Mouse (Mus musculus): ENCODE results near the gene Ccsap. TPM values are rescaled to one million over a fixed set of nuclear protein-coding genes. Genes with fewer than 3 reads are reported as not detected.
A peak's percentile ranks its signal among the peaks of the same experiment; 100 is the strongest.

Ccsap gene
- polyA plus RNA-seq, 2 experiments, result 2.4 to 3.5 TPM

- TF ChIP-seq CTCF (IDR thresholded peaks at IDR 0.05; ENCODE audit: low read depth), result peak; percentile 88
- TF ChIP-seq EP300 (IDR thresholded peaks at IDR 0.05; ENCODE audit: low read depth), result no peak
- DNase-seq (ENCODE audit: low read depth in 3 of 3, low spot score in 3 of 3) (peak; percentile 39 to 50 (median 46)), ATAC-seq (ENCODE audit: insufficient read depth) (peak; percentile 65)
- 58% methylated on average over 9 of the region's 9 CpGs for WGBS (ENCODE audit: insufficient replicate concordance)
- H3K27me3 ChIP-seq (ENCODE audit: control insufficient read depth, insufficient read depth, low read length), result no peaks in the 10 kb centered on the region
- peaks cover 18% of the 10 kb centered on the region for H3K36me3 ChIP-seq (replicated peaks; ENCODE audit: control insufficient read depth, insufficient read depth, low read depth)
- H3K4me3 ChIP-seq (ENCODE audit: insufficient read depth in 1 of 2, low read depth in 2 of 2, low read length in 2 of 2), result no peak overlapping the region
- H3K27ac ChIP-seq, result no peak overlapping the region
- no peak overlapping the region for H3K4me2 ChIP-seq (ENCODE audit: low read depth)
- no peaks in the 10 kb centered on the region for H3K4me1 ChIP-seq (replicated peaks; ENCODE audit: control insufficient read depth in 2 of 2, insufficient read depth in 2 of 2, low read length in 1 of 2)
- no peaks in the 10 kb centered on the region for H3K9me3 ChIP-seq (ENCODE audit: control insufficient read depth, low read length)
- no peak overlapping the region for H3K9ac ChIP-seq (replicated peaks)
Observed at GRCm38 (mm10) chr8:123835451-123835850, 24.6 kb downstream of the Ccsap start.

DNA sequence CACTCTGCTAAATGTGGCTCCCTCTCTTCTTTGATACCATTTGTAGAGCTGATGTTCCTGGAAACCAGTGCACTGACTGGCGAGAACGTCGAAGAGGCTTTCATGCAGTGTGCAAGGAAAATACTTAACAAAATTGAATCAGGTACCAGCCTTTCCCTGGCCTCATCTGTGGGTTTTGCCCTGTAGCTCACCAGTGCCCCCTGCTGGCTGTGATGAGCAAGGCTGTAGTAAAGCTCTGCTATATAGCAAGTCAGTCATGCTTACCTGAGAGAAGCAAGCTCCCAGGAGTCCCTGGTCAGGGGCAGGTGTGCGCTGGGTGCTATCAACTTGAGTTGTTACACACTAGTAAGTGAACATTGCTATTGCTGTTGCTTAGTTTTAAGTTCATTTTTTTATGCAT, 27.3 kb downstream of the Ccsap start:
- H3K27ac ChIP-seq, result no peak overlapping the region
- H3K27me3 ChIP-seq (ENCODE audit: control insufficient read depth, insufficient read depth, low read length), result no peaks in the 10 kb centered on the region
- ATAC-seq (ENCODE audit: insufficient read depth) (no peak), DNase-seq (ENCODE audit: low read depth in 3 of 3, low spot score in 3 of 3) (peak in 2 of 3 experiments; percentile 30 to 44)
- H3K9ac ChIP-seq (replicated peaks), result no peak overlapping the region
- no peak overlapping the region for H3K4me3 ChIP-seq (ENCODE audit: insufficient read depth in 1 of 2, low read depth in 2 of 2, low read length in 2 of 2)
- H3K9me3 ChIP-seq (ENCODE audit: control insufficient read depth, low read length), result no peaks in the 10 kb centered on the region
- H3K4me2 ChIP-seq (ENCODE audit: low read depth), result no peak overlapping the region
- TF ChIP-seq CTCF (IDR thresholded peaks at IDR 0.05; ENCODE audit: low read depth) (peak; percentile 95), EP300 (IDR thresholded peaks at IDR 0.05; ENCODE audit: low read depth) (no peak)
- H3K4me1 ChIP-seq (replicated peaks; ENCODE audit: control insufficient read depth in 2 of 2, insufficient read depth in 2 of 2, low read length in 1 of 2), result no peaks in the 10 kb centered on the region
- H3K36me3 ChIP-seq (replicated peaks; ENCODE audit: control insufficient read depth, insufficient read depth, low read depth), result peaks cover 19% of the 10 kb centered on the region
- 74% methylated on average over 4 of the region's 4 CpGs for WGBS (ENCODE audit: insufficient replicate concordance)

GRCm38 (mm10) chr8:123827523-123827922, 32.5 kb downstream of the Ccsap start:
- Histone ChIP-seq H3K9ac (replicated peaks) (no peak overlapping the region), H3K27me3 (ENCODE audit: control insufficient read depth, insufficient read depth, low read length) (no peaks in the 10 kb centered on the region), H3K36me3 (replicated peaks; ENCODE audit: control insufficient read depth, insufficient read depth, low read depth) (peaks cover 11% of the 10 kb centered on the region), H3K4me3 (ENCODE audit: insufficient read depth in 1 of 2, low read depth in 2 of 2, low read length in 2 of 2) (no peak overlapping the region), H3K4me2 (ENCODE audit: low read depth) (no peak overlapping the region), H3K9me3 (ENCODE audit: control insufficient read depth, low read length) (no peaks in the 10 kb centered on the region; the same call in 1 of the 2 replicates), H3K4me1 (replicated peaks; ENCODE audit: control insufficient read depth in 2 of 2, insufficient read depth in 2 of 2, low read length in 1 of 2) (peaks cover 0 to 10% of the 10 kb centered on the region in 2 experiments; a peak in 2 of 4 replicates), H3K27ac (no peak overlapping the region)
- DNase-seq (ENCODE audit: low read depth in 3 of 3, low spot score in 3 of 3) (no peak), ATAC-seq (ENCODE audit: insufficient read depth) (no peak)
- WGBS (ENCODE audit: insufficient replicate concordance), result 89% methylated on average over 13 of the region's 13 CpGs
- TF ChIP-seq EP300 (IDR thresholded peaks at IDR 0.05; ENCODE audit: low read depth) (no peak), CTCF (IDR thresholded peaks at IDR 0.05; ENCODE audit: low read depth) (no peak)

DNA sequence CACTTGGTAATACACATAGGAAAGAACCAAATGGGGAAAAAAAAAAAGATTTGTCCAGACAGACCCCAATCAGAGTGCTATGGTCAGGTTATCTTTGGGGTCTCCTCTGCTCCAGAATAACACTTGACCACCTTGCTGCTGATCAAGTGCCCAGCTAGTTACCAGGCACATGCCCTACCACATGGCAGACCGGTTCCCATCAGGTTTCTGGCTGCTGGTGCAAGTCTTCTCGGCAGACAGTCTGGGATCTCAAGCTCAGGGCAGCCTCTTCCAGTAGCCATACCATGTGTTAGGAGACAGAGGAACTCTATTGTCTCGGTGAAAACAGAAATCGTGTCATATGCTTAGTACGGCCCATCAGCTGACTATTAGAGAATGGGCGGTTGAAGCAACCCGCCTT, 33.3 kb downstream of the Ccsap start:
- Histone ChIP-seq H3K4me2 (ENCODE audit: low read depth) (no peak overlapping the region), H3K36me3 (replicated peaks; ENCODE audit: control insufficient read depth, insufficient read depth, low read depth) (peaks cover 11% of the 10 kb centered on the region), H3K4me3 (ENCODE audit: insufficient read depth in 1 of 2, low read depth in 2 of 2, low read length in 2 of 2) (no peak overlapping the region), H3K27me3 (ENCODE audit: control insufficient read depth, insufficient read depth, low read length) (no peaks in the 10 kb centered on the region), H3K27ac (no peak overlapping the region), H3K9ac (replicated peaks) (no peak overlapping the region), H3K9me3 (ENCODE audit: control insufficient read depth, low read length) (no peaks in the 10 kb centered on the region; the same call in 1 of the 2 replicates), H3K4me1 (replicated peaks; ENCODE audit: control insufficient read depth in 2 of 2, insufficient read depth in 2 of 2, low read length in 1 of 2) (peaks cover 0 to 15% of the 10 kb centered on the region in 2 experiments; a peak in 2 of 4 replicates)
- ATAC-seq (ENCODE audit: insufficient read depth), result no peak
- no peak for DNase-seq (ENCODE audit: low read depth in 3 of 3, low spot score in 3 of 3)
- 82% methylated on average over 7 of the region's 7 CpGs for WGBS (ENCODE audit: insufficient replicate concordance)
- TF ChIP-seq CTCF (IDR thresholded peaks at IDR 0.05; ENCODE audit: low read depth) (no peak), EP300 (IDR thresholded peaks at IDR 0.05; ENCODE audit: low read depth) (no peak)

- DNase-seq (ENCODE audit: low read depth in 3 of 3, low spot score in 3 of 3), result no peak
- Histone ChIP-seq H3K27me3 (ENCODE audit: control insufficient read depth, insufficient read depth, low read length) (no peaks in the 10 kb centered on the region), H3K27ac (no peak overlapping the region), H3K9ac (replicated peaks) (no peak overlapping the region), H3K4me1 (replicated peaks; ENCODE audit: control insufficient read depth in 2 of 2, insufficient read depth in 2 of 2, low read length in 1 of 2) (peaks cover 3 to 21% of the 10 kb centered on the region in 2 experiments), H3K36me3 (replicated peaks; ENCODE audit: control insufficient read depth, insufficient read depth, low read depth) (peaks cover 7% of the 10 kb centered on the region), H3K4me2 (ENCODE audit: low read depth) (no peak overlapping the region), H3K4me3 (ENCODE audit: insufficient read depth in 1 of 2, low read depth in 2 of 2, low read length in 2 of 2) (no peak overlapping the region), H3K9me3 (ENCODE audit: control insufficient read depth, low read length) (no peaks in the 10 kb centered on the region; the same call in 1 of the 2 replicates)
- 70% methylated on average over 9 of the region's 9 CpGs for WGBS (ENCODE audit: insufficient replicate concordance)
- ATAC-seq (ENCODE audit: insufficient read depth), result no peak
- TF ChIP-seq CTCF (IDR thresholded peaks at IDR 0.05; ENCODE audit: low read depth) (peak; percentile 84), EP300 (IDR thresholded peaks at IDR 0.05; ENCODE audit: low read depth) (no peak)
Observed at GRCm38 (mm10) chr8:123826001-123826400, 34.0 kb downstream of the Ccsap start.
